Mouse (Mus musculus): Measurements from ENCODE around the gene Armh2. TPM values are rescaled to one million over a fixed set of nuclear protein-coding genes. Genes with fewer than 3 reads are reported as not detected.
A peak's percentile ranks its signal among the peaks of the same experiment; 100 is the strongest.

Gene Armh2
- not detected in 2 replicates for polyA plus RNA-seq (2015; fragmentation: Nextera tagmentation; extraction: Ambion mirVana)

DNA sequence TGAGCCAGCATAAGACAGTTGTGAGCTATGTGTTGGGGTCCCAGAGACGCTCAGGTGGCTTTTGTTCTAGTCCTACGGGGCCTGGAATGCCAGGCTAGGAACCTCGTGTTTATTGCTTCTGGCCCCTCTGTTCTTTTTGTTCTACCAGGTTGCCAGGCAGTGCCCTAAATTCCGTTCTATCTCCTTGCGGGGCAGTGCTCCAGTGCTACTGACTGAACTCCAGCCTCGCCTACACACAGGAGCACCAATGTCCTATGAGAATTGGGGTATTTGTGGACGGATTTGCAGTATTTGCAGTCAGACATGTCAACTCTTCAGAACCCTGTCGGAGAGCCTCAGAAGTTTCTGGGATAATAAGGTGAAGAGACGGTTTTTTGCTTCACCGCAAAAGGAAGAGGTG, at the start of gene Armh2:
Gene Armh2 (plus strand): TSS at position 205 of the 400 bp plus-strand sequence.
- H3K4me2 ChIP-seq: no peak within 1 kb of the TSS

GRCm38 (mm10) chr13:24693312-24693711, 47.7 kb upstream of the Armh2 start:
- ATAC-seq (ENCODE audit: low read depth) (no peak), DNase-seq (no peak)
- no peak overlapping the region for H3K4me2 ChIP-seq
- no peaks in the 10 kb centered on the region for H3K4me1 ChIP-seq (replicated peaks)
- 83% methylated on average over 7 of the region's 7 CpGs for WGBS (ENCODE audit: insufficient replicate concordance)
- H3K27me3 ChIP-seq: no peaks in the 10 kb centered on the region
- H3K36me3 ChIP-seq: no peaks in the 10 kb centered on the region
- H3K9ac ChIP-seq: no peak overlapping the region
- no peak overlapping the region for H3K27ac ChIP-seq
- H3K9me3 ChIP-seq (replicated peaks): no peaks in the 10 kb centered on the region
- H3K4me3 ChIP-seq (replicated peaks): no peak overlapping the region

More for the DNA sequence above, at the start of gene Armh2:
- H3K27ac ChIP-seq: no peak within 1 kb of the TSS
- H3K9me3 ChIP-seq (replicated peaks): no peaks in the 10 kb centered on the region
- no peak for DNase-seq
- H3K4me3 ChIP-seq (replicated peaks): no peak within 1 kb of the TSS
- H3K27me3 ChIP-seq: no peaks in the 10 kb centered on the region
- H3K36me3 ChIP-seq: peaks cover 39% of the 10 kb centered on the region
- H3K4me1 ChIP-seq (replicated peaks): no peaks in the 10 kb centered on the region
- no peak within 1 kb of the TSS for H3K9ac ChIP-seq
- WGBS (ENCODE audit: insufficient replicate concordance): 86% methylated on average over 10 of the region's 10 CpGs
- no peak for ATAC-seq (ENCODE audit: low read depth)

- Histone ChIP-seq H3K4me3 (replicated peaks) (no peak overlapping the region), H3K9ac (no peak overlapping the region), H3K4me1 (replicated peaks) (no peaks in the 10 kb centered on the region), H3K4me2 (no peak overlapping the region), H3K9me3 (replicated peaks) (no peaks in the 10 kb centered on the region), H3K36me3 (no peaks in the 10 kb centered on the region), H3K27me3 (no peaks in the 10 kb centered on the region), H3K27ac (no peak overlapping the region)
- DNase-seq: no peak
- 69% methylated on average over 4 of the region's 4 CpGs for WGBS (ENCODE audit: insufficient replicate concordance)
- ATAC-seq (ENCODE audit: low read depth): no peak
Measured at GRCm38 (mm10) chr13:24698746-24699145, 42.3 kb upstream of the Armh2 start.

- Histone ChIP-seq H3K36me3 (no peaks in the 10 kb centered on the region), H3K27me3 (no peaks in the 10 kb centered on the region), H3K4me1 (replicated peaks) (no peaks in the 10 kb centered on the region), H3K9me3 (replicated peaks) (no peaks in the 10 kb centered on the region), H3K4me3 (replicated peaks) (no peak overlapping the region), H3K9ac (no peak overlapping the region), H3K27ac (no peak overlapping the region), H3K4me2 (no peak overlapping the region)
- ATAC-seq (ENCODE audit: low read depth) (no peak), DNase-seq (no peak)
- WGBS (ENCODE audit: insufficient replicate concordance): 77% methylated on average over 5 of the region's 5 CpGs
Measured at GRCm38 (mm10) chr13:24702128-24702527, 38.9 kb upstream of the Armh2 start.

DNA sequence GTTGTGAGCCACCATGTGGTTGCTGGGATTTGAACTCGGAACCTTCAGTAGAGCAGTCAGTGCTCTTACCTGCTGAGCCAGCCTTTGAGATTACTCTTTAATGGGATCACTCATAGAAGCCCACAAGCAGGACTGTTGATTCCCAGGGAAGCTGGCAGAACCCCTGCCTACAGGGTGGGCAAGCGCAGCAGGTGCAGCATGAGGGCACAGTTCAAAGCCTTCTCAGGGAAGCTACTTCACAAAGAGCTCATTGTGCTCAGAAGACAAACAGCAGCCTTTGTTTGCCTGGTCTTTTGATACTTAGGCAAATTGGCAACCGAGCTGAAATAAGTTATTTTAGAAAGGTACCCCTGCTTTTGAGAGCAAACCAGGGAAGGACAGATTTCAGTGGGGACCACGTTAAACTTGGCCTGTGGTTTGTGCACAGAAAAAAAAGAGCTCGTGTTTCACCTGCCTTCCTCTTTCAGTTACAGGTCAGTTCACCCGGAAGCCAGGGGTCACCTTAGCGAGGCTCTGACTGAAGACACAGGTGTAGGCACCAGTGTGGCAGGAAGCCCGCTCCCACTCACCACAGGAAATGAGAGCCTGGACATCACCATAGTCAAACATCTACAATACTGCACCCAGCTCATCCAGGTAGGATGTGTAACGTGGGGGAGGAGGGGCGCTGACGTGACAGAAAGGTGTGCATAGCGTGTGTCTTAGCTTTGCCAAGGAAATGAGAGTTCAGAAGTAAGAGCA, 31.2 kb upstream of the Armh2 start:
- Histone ChIP-seq H3K27me3 (no peaks in the 10 kb centered on the region), H3K4me2 (no peak overlapping the region), H3K9me3 (replicated peaks) (no peaks in the 10 kb centered on the region), H3K9ac (no peak overlapping the region), H3K4me3 (replicated peaks) (no peak overlapping the region), H3K27ac (no peak overlapping the region), H3K4me1 (replicated peaks) (0 out of 2 replicates have a peak, but pooled peaks cover 6% of the 10 kb centered on the region), H3K36me3 (no peaks in the 10 kb centered on the region)
- ATAC-seq (ENCODE audit: low read depth) (no peak), DNase-seq (no peak)
- 63% methylated on average over 12 of the region's 12 CpGs for WGBS (ENCODE audit: insufficient replicate concordance)

DNA sequence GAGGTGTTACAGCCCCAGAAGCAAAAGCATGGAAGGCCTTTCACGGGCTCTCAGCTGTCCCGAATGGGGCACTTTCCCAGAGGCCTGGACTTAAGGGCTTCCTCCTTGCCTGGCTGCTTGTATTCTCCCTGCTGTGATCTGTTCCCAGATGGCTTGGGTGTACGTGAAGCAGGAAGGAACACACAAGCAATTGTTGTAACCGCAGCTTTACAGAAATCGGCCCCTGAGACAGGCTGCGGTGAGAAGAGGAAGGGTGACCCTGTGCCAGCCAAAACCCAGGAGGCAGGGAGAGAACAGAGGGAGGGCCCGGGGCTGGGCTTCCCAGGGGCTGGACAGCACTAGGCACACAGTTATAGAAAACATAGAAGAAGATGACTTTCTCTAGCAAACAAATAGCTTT, 30.1 kb upstream of the Armh2 start:
- Histone ChIP-seq H3K4me3 (replicated peaks) (no peak overlapping the region), H3K9me3 (replicated peaks) (no peaks in the 10 kb centered on the region), H3K9ac (no peak overlapping the region), H3K4me2 (no peak overlapping the region), H3K27me3 (no peaks in the 10 kb centered on the region), H3K27ac (no peak overlapping the region), H3K4me1 (replicated peaks) (0 out of 2 replicates have a peak, but pooled peaks cover 6% of the 10 kb centered on the region), H3K36me3 (no peaks in the 10 kb centered on the region)
- ATAC-seq (ENCODE audit: low read depth) (no peak), DNase-seq (no peak)
- WGBS (ENCODE audit: insufficient replicate concordance): 53% methylated on average over 7 of the region's 7 CpGs

DNA sequence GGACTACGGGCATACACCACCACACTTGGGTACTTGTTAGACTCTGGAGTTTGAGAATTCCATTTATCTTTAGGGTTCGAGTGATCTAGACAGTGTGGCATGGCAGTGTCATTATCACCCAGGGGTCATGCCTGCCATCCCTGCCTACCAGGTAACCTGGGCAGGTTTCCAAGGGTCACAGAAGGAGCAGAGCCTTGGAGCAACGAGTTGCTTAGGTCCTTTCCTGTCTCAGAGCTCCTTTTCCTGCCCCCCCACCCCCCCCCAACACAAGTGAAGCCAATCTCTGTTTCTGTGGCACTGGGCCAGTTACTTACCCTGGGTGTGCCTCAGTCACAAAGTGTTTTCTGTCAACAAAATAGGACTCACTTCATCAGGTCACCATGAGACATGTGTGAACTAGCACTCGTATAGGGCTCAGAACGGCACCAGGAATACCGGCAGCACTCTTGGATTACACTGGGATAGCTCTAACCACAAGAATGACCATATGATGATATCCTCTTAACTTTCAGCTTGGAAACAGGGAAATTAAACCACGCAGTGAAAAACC, 28.4 kb upstream of the Armh2 start:
- Histone ChIP-seq H3K4me1 (replicated peaks) (0 out of 2 replicates have a peak, but pooled peaks cover 6% of the 10 kb centered on the region), H3K36me3 (no peaks in the 10 kb centered on the region), H3K4me2 (no peak overlapping the region), H3K27me3 (no peaks in the 10 kb centered on the region), H3K9me3 (replicated peaks) (no peaks in the 10 kb centered on the region), H3K27ac (no peak overlapping the region), H3K9ac (no peak overlapping the region), H3K4me3 (replicated peaks) (no peak overlapping the region)
- WGBS (ENCODE audit: insufficient replicate concordance): 73% methylated on average over 7 of the region's 7 CpGs
- DNase-seq: no peak
- no peak for ATAC-seq (ENCODE audit: low read depth)

- Histone ChIP-seq H3K4me2 (peak overlapping the region; percentile 21), H3K27ac (no peak overlapping the region), H3K4me1 (replicated peaks) (0 out of 2 replicates have a peak, but pooled peaks cover 6% of the 10 kb centered on the region), H3K27me3 (no peaks in the 10 kb centered on the region), H3K4me3 (replicated peaks) (no peak overlapping the region), H3K9me3 (replicated peaks) (no peaks in the 10 kb centered on the region), H3K9ac (no peak overlapping the region), H3K36me3 (peaks cover 8% of the 10 kb centered on the region; the same call in 1 of the 2 replicates)
- ATAC-seq (ENCODE audit: low read depth) (peak; percentile 53; the same call in 1 of the 2 replicates), DNase-seq (peak; percentile 71)
- WGBS (ENCODE audit: insufficient replicate concordance): 37% methylated on average over 16 of the region's 16 CpGs
Measured at GRCm38 (mm10) chr13:24713434-24714000, 27.5 kb upstream of the Armh2 start.

DNA sequence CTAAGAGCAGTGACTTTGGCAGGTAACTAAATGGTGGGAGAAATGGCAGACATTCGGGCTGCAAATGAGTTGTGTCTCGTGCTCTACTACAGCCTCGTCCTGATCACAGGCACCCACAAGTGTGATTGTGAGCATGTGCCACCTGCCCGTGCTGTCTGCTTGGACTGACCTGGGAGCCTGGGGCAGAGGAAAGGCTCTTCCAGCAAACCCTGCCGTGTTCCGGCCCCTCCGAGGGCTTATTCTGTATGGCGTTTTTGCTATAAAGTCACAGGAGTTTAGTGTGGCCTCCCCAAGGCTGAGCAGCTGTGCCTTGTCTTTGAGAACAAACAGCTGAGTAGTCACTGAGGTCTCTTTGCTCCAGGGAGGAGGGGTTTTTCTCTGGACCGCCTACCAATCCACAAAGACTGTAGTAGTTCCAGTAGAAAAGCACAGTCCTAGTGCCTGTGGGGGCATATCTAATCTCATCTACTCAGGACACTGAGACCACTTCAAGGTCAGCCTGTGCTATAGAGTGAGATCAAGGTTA, 26.6 kb upstream of the Armh2 start:
- WGBS (ENCODE audit: insufficient replicate concordance): 74% methylated on average over 9 of the region's 9 CpGs
- Histone ChIP-seq H3K9ac (no peak overlapping the region), H3K4me3 (replicated peaks) (no peak overlapping the region), H3K27me3 (no peaks in the 10 kb centered on the region), H3K4me1 (replicated peaks) (0 out of 2 replicates have a peak, but pooled peaks cover 6% of the 10 kb centered on the region), H3K27ac (no peak overlapping the region), H3K4me2 (no peak overlapping the region), H3K9me3 (replicated peaks) (no peaks in the 10 kb centered on the region), H3K36me3 (peaks cover 13% of the 10 kb centered on the region; the same call in 1 of the 2 replicates)
- ATAC-seq (ENCODE audit: low read depth): no peak
- DNase-seq: no peak

DNA sequence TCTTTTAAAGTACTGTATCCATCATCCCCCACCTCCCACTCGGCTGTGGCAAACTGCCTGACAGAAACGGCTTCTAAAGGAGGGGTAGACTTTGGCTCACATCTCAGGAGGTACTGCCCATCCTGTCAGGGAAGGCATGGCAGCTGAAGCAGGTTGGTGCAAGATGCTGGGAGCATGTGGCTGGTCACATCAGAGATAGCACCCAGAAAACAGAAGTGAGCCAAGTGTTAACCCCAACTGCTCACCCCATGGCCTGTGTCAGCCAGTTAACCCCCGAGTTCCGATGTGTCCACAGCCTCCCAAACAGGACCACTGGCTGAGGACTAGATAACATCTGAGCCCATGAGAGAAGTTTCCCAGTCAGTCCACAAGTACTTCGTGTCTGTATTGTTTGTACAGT, 25.4 kb upstream of the Armh2 start:
- WGBS (ENCODE audit: insufficient replicate concordance): 68% methylated on average over 5 of the region's 5 CpGs
- H3K27ac ChIP-seq: no peak overlapping the region
- H3K4me1 ChIP-seq (replicated peaks): 0 out of 2 replicates have a peak, but pooled peaks cover 6% of the 10 kb centered on the region
- no peak overlapping the region for H3K4me2 ChIP-seq
- no peak for DNase-seq
- H3K9ac ChIP-seq: no peak overlapping the region
- ATAC-seq (ENCODE audit: low read depth): no peak
- H3K36me3 ChIP-seq: peaks cover 13% of the 10 kb centered on the region; the same call in 1 of the 2 replicates
- H3K9me3 ChIP-seq (replicated peaks): no peaks in the 10 kb centered on the region
- no peaks in the 10 kb centered on the region for H3K27me3 ChIP-seq
- H3K4me3 ChIP-seq (replicated peaks): no peak overlapping the region

DNA sequence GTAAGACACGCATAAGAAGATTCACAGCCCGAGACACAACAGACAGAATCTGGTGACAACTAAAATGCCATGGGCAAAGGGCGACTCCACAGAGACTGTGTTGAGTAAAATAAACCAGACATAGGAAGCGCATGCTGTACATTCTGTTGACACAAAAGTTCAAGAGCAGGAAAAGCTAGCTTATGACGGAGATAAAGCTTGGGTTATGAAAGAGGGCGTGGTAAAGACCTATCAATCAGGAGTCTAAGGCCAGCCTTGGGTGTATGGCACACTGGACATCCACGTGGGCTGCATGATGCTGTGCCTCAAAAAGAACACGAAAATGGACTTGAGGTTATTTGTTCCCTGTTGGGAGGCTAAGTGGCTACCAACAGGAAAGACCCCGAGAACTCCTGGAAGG, 24.6 kb upstream of the Armh2 start:
- Histone ChIP-seq H3K4me3 (replicated peaks) (no peak overlapping the region), H3K4me2 (no peak overlapping the region), H3K4me1 (replicated peaks) (0 out of 2 replicates have a peak, but pooled peaks cover 6% of the 10 kb centered on the region), H3K27me3 (no peaks in the 10 kb centered on the region), H3K36me3 (peaks cover 13% of the 10 kb centered on the region; the same call in 1 of the 2 replicates), H3K9me3 (replicated peaks) (no peaks in the 10 kb centered on the region), H3K27ac (no peak overlapping the region), H3K9ac (no peak overlapping the region)
- 72% methylated on average over 9 of the region's 9 CpGs for WGBS (ENCODE audit: insufficient replicate concordance)
- DNase-seq (no peak), ATAC-seq (ENCODE audit: low read depth) (no peak)

Measured in liver, embryonic 13.5 days (tissue).